17 mouse cellular contexts compared by ENCODE assay signal in genomic region chr15:83842915-83843789, GRCm38 (mm10).
DNase-seq lines count a peak whose midpoint lies in the region; ATAC-seq lines count a peak whose summit lies in the region.
"Had no signal": no experiment of that assay in that cellular context is flagged by ENCODE, and none has a peak within 500 bp of the region (broad histone marks: within the 10 kb centered on the region; RNA-seq: fewer than 3 reads in every experiment).

No protein-coding gene starts in this region.

- H3K4me1 ChIP-seq in hindbrain, embryonic 10.5 days (replicated peaks): peaks cover 63% of the 10 kb centered on the region
- H3K4me1 ChIP-seq in hindbrain, embryonic 12.5 days: peaks cover 47% of the 10 kb centered on the region
- peaks cover 68% of the 10 kb centered on the region for H3K4me1 ChIP-seq in forebrain, embryonic 10.5 days
- H3K4me1 ChIP-seq in midbrain, embryonic 13.5 days (replicated peaks): peaks cover 50% of the 10 kb centered on the region
- H3K4me1 ChIP-seq in limb, embryonic 10.5 days: peaks cover 14% of the 10 kb centered on the region
- H3K4me1 ChIP-seq: limb, embryonic 12.5 days had no signal

- H3K4me2 ChIP-seq in hindbrain, embryonic 12.5 days (replicated peaks): no peak overlapping the region
- no peak overlapping the region for H3K4me2 ChIP-seq in midbrain, embryonic 13.5 days (replicated peaks)
- H3K4me2 ChIP-seq: limb, embryonic 12.5 days; neural tube, embryonic 12.5 days had no signal

- DNase-seq in hindbrain, embryonic 10.5 days (ENCODE audit: low spot score): no peak
- DNase-seq in Muller cell, postnatal 12 days (ENCODE audit: inconsistent ontology term): peak; percentile 47
- peak; percentile 20 for DNase-seq in forebrain, embryonic 10.5 days (ENCODE audit: extremely low spot score, low spot score)
- no peak for DNase-seq in limb, embryonic 10.5 days (ENCODE audit: low spot score)
- DNase-seq in adrenal gland, postnatal 4 days (ENCODE audit: low spot score in 2 of 2): no peak
- DNase-seq in spleen, adult 18-20 months: no peak
- DNase-seq: adrenal gland, postnatal 36 days; cerebellum, postnatal 36 days; kidney, adult 18-20 months; kidney, postnatal 25 days; right cerebral cortex, adult 18-20 months had no signal

- no peak for ATAC-seq in hindbrain, embryonic 12.5 days (ENCODE audit: low FRiP score)
- ATAC-seq in midbrain, embryonic 13.5 days: 0 out of 2 replicates have a peak, but pooled peaks have one; percentile 5
- ATAC-seq: activated CD4-positive, CD25-positive, alpha-beta regulatory T cell, adult 4 months had no signal

- peak overlapping the region; percentile 36 for H3K27ac ChIP-seq in hindbrain, embryonic 10.5 days
- no peak overlapping the region for H3K27ac ChIP-seq in hindbrain, embryonic 12.5 days
- peak overlapping the region; percentile 49; the same call in 1 of the 2 replicates for H3K27ac ChIP-seq in forebrain, embryonic 10.5 days
- H3K27ac ChIP-seq in midbrain, embryonic 13.5 days: peak overlapping the region; percentile 19; the same call in 1 of the 2 replicates
- H3K27ac ChIP-seq in limb, embryonic 10.5 days: no peak overlapping the region
- H3K27ac ChIP-seq: limb, embryonic 12.5 days; liver, embryonic 14.5 days; neural tube, embryonic 12.5 days had no signal

- no peaks in the 10 kb centered on the region for H3K36me3 ChIP-seq in hindbrain, embryonic 10.5 days
- H3K36me3 ChIP-seq in hindbrain, embryonic 12.5 days: no peaks in the 10 kb centered on the region
- peaks cover 13% of the 10 kb centered on the region for H3K36me3 ChIP-seq in forebrain, embryonic 10.5 days (replicated peaks)
- H3K36me3 ChIP-seq in midbrain, embryonic 13.5 days: no peaks in the 10 kb centered on the region
- no peaks in the 10 kb centered on the region for H3K36me3 ChIP-seq in limb, embryonic 10.5 days
- H3K36me3 ChIP-seq: limb, embryonic 12.5 days; neural tube, embryonic 12.5 days had no signal

- H3K27me3 ChIP-seq in hindbrain, embryonic 10.5 days (ENCODE audit: insufficient read depth, poor library complexity, severe bottlenecking): peaks cover 30% of the 10 kb centered on the region
- H3K27me3 ChIP-seq in hindbrain, embryonic 12.5 days: peaks cover 12% of the 10 kb centered on the region; the same call in 1 of the 2 replicates
- peaks cover 32% of the 10 kb centered on the region for H3K27me3 ChIP-seq in forebrain, embryonic 10.5 days (ENCODE audit: poor library complexity, severe bottlenecking)
- peaks cover 15% of the 10 kb centered on the region; the same call in 1 of the 2 replicates for H3K27me3 ChIP-seq in midbrain, embryonic 13.5 days
- H3K27me3 ChIP-seq in limb, embryonic 10.5 days (ENCODE audit: low read depth, poor library complexity, severe bottlenecking): peaks cover 49% of the 10 kb centered on the region

- H3K9ac ChIP-seq in hindbrain, embryonic 12.5 days: no peak overlapping the region
- H3K9ac ChIP-seq in midbrain, embryonic 13.5 days (replicated peaks): peak overlapping the region; percentile 36; the same call in 1 of the 2 replicates
- H3K9ac ChIP-seq: limb, embryonic 12.5 days; liver, embryonic 14.5 days; neural tube, embryonic 12.5 days had no signal

- H3K9me3 ChIP-seq in hindbrain, embryonic 10.5 days: no peaks in the 10 kb centered on the region
- H3K9me3 ChIP-seq in hindbrain, embryonic 12.5 days (replicated peaks): no peaks in the 10 kb centered on the region
- H3K9me3 ChIP-seq in forebrain, embryonic 10.5 days: no peaks in the 10 kb centered on the region
- no peaks in the 10 kb centered on the region for H3K9me3 ChIP-seq in midbrain, embryonic 13.5 days
- no peaks in the 10 kb centered on the region for H3K9me3 ChIP-seq in limb, embryonic 10.5 days (replicated peaks)
- H3K9me3 ChIP-seq: limb, embryonic 12.5 days; neural tube, embryonic 12.5 days had no signal

- no peak overlapping the region for H3K4me3 ChIP-seq in hindbrain, embryonic 10.5 days
- no peak overlapping the region for H3K4me3 ChIP-seq in hindbrain, embryonic 12.5 days
- H3K4me3 ChIP-seq in forebrain, embryonic 10.5 days: no peak overlapping the region
- H3K4me3 ChIP-seq in midbrain, embryonic 13.5 days (replicated peaks): no peak overlapping the region
- no peak overlapping the region for H3K4me3 ChIP-seq in limb, embryonic 10.5 days
- H3K4me3 ChIP-seq: limb, embryonic 12.5 days; neural tube, embryonic 12.5 days had no signal

- WGBS in hindbrain, embryonic 10.5 days: 45% methylated on average over 22 of the region's 22 CpGs
- 32% methylated on average over 22 of the region's 22 CpGs for WGBS in hindbrain, embryonic 12.5 days
- 30% methylated on average over 21 of the region's 22 CpGs for WGBS in forebrain, embryonic 10.5 days
- 28% methylated on average over 22 of the region's 22 CpGs for WGBS in midbrain, embryonic 13.5 days
- WGBS in limb, embryonic 10.5 days: 48% methylated on average over 22 of the region's 22 CpGs

Comparison
In these comparisons a context has a peak if more than half of its experiments do, and no peak if none do; other contexts are left out.
1. H3K27ac ChIP-seq: peak in hindbrain, embryonic 10.5 days (single experiment), forebrain, embryonic 10.5 days (single experiment) and midbrain, embryonic 13.5 days (single experiment); none in hindbrain, embryonic 12.5 days (single experiment) and limb, embryonic 10.5 days (single experiment).
2. DNase-seq: peak in Muller cell, postnatal 12 days (single experiment) and forebrain, embryonic 10.5 days (single experiment); none in hindbrain, embryonic 10.5 days (single experiment), limb, embryonic 10.5 days (single experiment), adrenal gland, postnatal 4 days (0 of 2) and spleen, adult 18-20 months (0 of 2).